Mouse (Mus musculus) kidney, postnatal 0 days (tissue): ENCODE data around the gene Hs1bp3. TPM values are rescaled to one million over a fixed set of nuclear protein-coding genes. Genes with fewer than 3 reads are reported as not detected.

Experiments used
- ATAC-seq: fragments of 200-750 bp; cut with Nextera tagmentation; replicated peaks from 2 replicates; pipeline ENCODE4 v1.8.0; 2017; ENCODE audit warnings: low read depth, moderate number of reproducible peaks, moderate TSS enrichment, moderate library complexity; ENCODE audit not compliant: low FRiP score
- DNase-seq: peaks from one replicate; pipeline ENCODE4 v3.0.0-alpha.2; 2016; ENCODE audit warnings: low spot score
- H3K27ac ChIP-seq: fragments of 300-500 bp; sonication (generic); 2 replicates; pipeline ENCODE4 v1.5.1; 2014; ENCODE audit warnings: mild to moderate bottlenecking
- H3K27me3 ChIP-seq: fragments of 300-500 bp; sonication (generic); 2 replicates; pipeline ENCODE4 v1.6.1; 2014; ENCODE audit warnings: low read length, mixed read lengths; ENCODE audit not compliant: insufficient read depth
- H3K36me3 ChIP-seq: fragments of 300-500 bp; sonication (generic); 2 replicates; pipeline ENCODE4 v1.6.1; 2014; ENCODE audit warnings: low read length, mixed read lengths; ENCODE audit not compliant: insufficient read depth
- H3K4me1 ChIP-seq: fragments of 300-500 bp; sonication (generic); replicated peaks from 2 replicates; pipeline ENCODE4 v1.6.1; 2014; ENCODE audit warnings: antibody characterized with exemption, low read length, mixed read lengths; ENCODE audit not compliant: insufficient read depth
- H3K4me2 ChIP-seq: fragments of 300-500 bp; sonication (generic); 2 replicates; pipeline ENCODE4 v1.6.1; 2014; ENCODE audit warnings: mild to moderate bottlenecking, low read length, moderate library complexity, mixed read lengths
- H3K4me3 ChIP-seq: fragments of 300-500 bp; sonication (generic); replicated peaks from 2 replicates; pipeline ENCODE4 v1.5.1; 2014; ENCODE audit warnings: low read depth, low read length
- H3K9ac ChIP-seq: fragments of 300-500 bp; sonication (generic); 2 replicates; pipeline ENCODE4 v1.6.1; 2014; ENCODE audit warnings: low read depth, low read length
- H3K9me3 ChIP-seq: fragments of 300-500 bp; sonication (generic); replicated peaks from 2 replicates; pipeline ENCODE4 v1.6.1; 2016; ENCODE audit warnings: low read length, inconsistent platforms, mixed read lengths
- CTCF ChIP-seq: IDR thresholded peaks from 2 replicates; pipeline ENCODE4 v1.5.1; 2016; ENCODE audit warnings: antibody characterized with exemption, low read depth, mild to moderate bottlenecking, moderate library complexity
- WGBS: fragments of 180-500 bp; shearing (Covaris S2); extraction: QIAGEN DNeasy Blood & Tissue Kit; methylation state at CpG from one replicate; pipeline ENCODE4 v1.1.7; 2014; 5-methylcytosine and 5-hydroxymethylcytosine counted together
- polyA plus RNA-seq: library from polyadenylated mRNA; unstranded; fragments of >200 nt; fragmentation: Nextera tagmentation; extraction: Ambion mirVana; gene quantifications from 2 replicates; pipeline ENCODE4 v1.2.1, GENCODE M21; 2015

The Hs1bp3 gene
- polyA plus RNA-seq, 1 experiment from 2014 or later: 10.2 TPM

- 45% methylated on average over 1 of the region's 1 CpGs for WGBS
- no peak overlapping the region for H3K27ac ChIP-seq
- TF ChIP-seq CTCF: no peak
- no peak overlapping the region for H3K9ac ChIP-seq
- H3K4me2 ChIP-seq: no peak overlapping the region
- peaks cover 4% of the 10 kb centered on the region for H3K4me1 ChIP-seq
- no peaks in the 10 kb centered on the region for H3K36me3 ChIP-seq
- H3K4me3 ChIP-seq: no peak overlapping the region
- DNase-seq (peak; percentile 78), ATAC-seq (no peak)
- no peaks in the 10 kb centered on the region for H3K9me3 ChIP-seq
- H3K27me3 ChIP-seq: no peaks in the 10 kb centered on the region
Observed at GRCm38 (mm10) chr12:8354187-8354586, 41.0 kb downstream of the Hs1bp3 start.

- H3K27me3 ChIP-seq: no peaks in the 10 kb centered on the region
- H3K27ac ChIP-seq: no peak overlapping the region
- H3K36me3 ChIP-seq: no peaks in the 10 kb centered on the region
- DNase-seq (no peak), ATAC-seq (no peak)
- H3K4me2 ChIP-seq: no peak overlapping the region
- peaks cover 2% of the 10 kb centered on the region for H3K4me1 ChIP-seq
- H3K9me3 ChIP-seq: no peaks in the 10 kb centered on the region
- no peak overlapping the region for H3K9ac ChIP-seq
- WGBS: 94% methylated on average over 4 of the region's 4 CpGs
- H3K4me3 ChIP-seq: no peak overlapping the region
- peak; percentile 21; the same call in 1 of the 2 replicates for TF ChIP-seq CTCF
Observed at GRCm38 (mm10) chr12:8355011-8355410, 41.8 kb downstream of the Hs1bp3 start.

GRCm38 (mm10) chr12:8357449-8357848 lies 44.2 kb downstream of the Hs1bp3 start:
- no peak overlapping the region for H3K4me3 ChIP-seq
- no peaks in the 10 kb centered on the region; the same call in none of the 2 replicates for H3K4me1 ChIP-seq
- no peaks in the 10 kb centered on the region for H3K9me3 ChIP-seq
- no peak overlapping the region for H3K9ac ChIP-seq
- no peaks in the 10 kb centered on the region for H3K27me3 ChIP-seq
- DNase-seq (peak; percentile 91), ATAC-seq (peak; percentile 72)
- peak overlapping the region; percentile 43 for H3K27ac ChIP-seq
- no peaks in the 10 kb centered on the region for H3K36me3 ChIP-seq
- no peak overlapping the region for H3K4me2 ChIP-seq
- peak; percentile 31; the same call in 1 of the 2 replicates for TF ChIP-seq CTCF
- WGBS: 55% methylated on average over 5 of the region's 5 CpGs

- Histone ChIP-seq H3K9me3 (no peaks in the 10 kb centered on the region), H3K36me3 (no peaks in the 10 kb centered on the region), H3K27ac (peak overlapping the region; percentile 43), H3K4me2 (no peak overlapping the region), H3K27me3 (no peaks in the 10 kb centered on the region), H3K4me3 (no peak overlapping the region), H3K4me1 (no peaks in the 10 kb centered on the region; the same call in none of the 2 replicates), H3K9ac (no peak overlapping the region)
- 69% methylated on average over 5 of the region's 5 CpGs for WGBS
- no peak; the same call in 1 of the 2 replicates for ATAC-seq
- DNase-seq: peak; percentile 57
- TF ChIP-seq CTCF: no peak
Observed at GRCm38 (mm10) chr12:8358344-8358966, 45.2 kb downstream of the Hs1bp3 start.

- Histone ChIP-seq H3K4me3 (no peak overlapping the region), H3K36me3 (no peaks in the 10 kb centered on the region), H3K9me3 (no peaks in the 10 kb centered on the region), H3K9ac (no peak overlapping the region), H3K4me2 (no peak overlapping the region), H3K27ac (no peak overlapping the region), H3K4me1 (no peaks in the 10 kb centered on the region; the same call in none of the 2 replicates), H3K27me3 (no peaks in the 10 kb centered on the region)
- WGBS: 94% methylated on average over 3 of the region's 3 CpGs
- ATAC-seq (no peak), DNase-seq (no peak)
- TF ChIP-seq CTCF: no peak
Observed at GRCm38 (mm10) chr12:8359418-8360112, 46.3 kb downstream of the Hs1bp3 start.

- no peaks in the 10 kb centered on the region for H3K36me3 ChIP-seq
- no peak for ATAC-seq
Observed at GRCm38 (mm10) chr12:8361866-8362265, 48.6 kb downstream of the Hs1bp3 start.

More at GRCm38 (mm10) chr12:8361866-8362265, 48.6 kb downstream of the Hs1bp3 start:
- Histone ChIP-seq H3K27ac (no peak overlapping the region), H3K9ac (no peak overlapping the region), H3K27me3 (no peaks in the 10 kb centered on the region), H3K4me1 (no peaks in the 10 kb centered on the region; the same call in none of the 2 replicates), H3K4me3 (no peak overlapping the region), H3K4me2 (no peak overlapping the region), H3K9me3 (no peaks in the 10 kb centered on the region)
- TF ChIP-seq CTCF: no peak
- 70% methylated on average over 5 of the region's 5 CpGs for WGBS
- DNase-seq: no peak
